Mouse (Mus musculus) lung, postnatal 0 days (tissue): ENCODE results near the gene Hs1bp3.

Experiments used
- CTCF ChIP-seq: IDR thresholded peaks from 2 replicates; pipeline ENCODE4 v1.5.1; 2016; ENCODE audit warnings: antibody characterized with exemption, mild to moderate bottlenecking
- EP300 ChIP-seq: IDR thresholded peaks from 2 replicates; pipeline ENCODE4 v1.6.1; 2016; ENCODE audit warnings: antibody characterized with exemption, mild to moderate bottlenecking, control low read depth

- TF ChIP-seq CTCF (no peak), EP300 (no peak)
Observed at GRCm38 (mm10) chr12:8393226-8393625, 80.0 kb downstream of the Hs1bp3 start.
